In the genomic region with DNA sequence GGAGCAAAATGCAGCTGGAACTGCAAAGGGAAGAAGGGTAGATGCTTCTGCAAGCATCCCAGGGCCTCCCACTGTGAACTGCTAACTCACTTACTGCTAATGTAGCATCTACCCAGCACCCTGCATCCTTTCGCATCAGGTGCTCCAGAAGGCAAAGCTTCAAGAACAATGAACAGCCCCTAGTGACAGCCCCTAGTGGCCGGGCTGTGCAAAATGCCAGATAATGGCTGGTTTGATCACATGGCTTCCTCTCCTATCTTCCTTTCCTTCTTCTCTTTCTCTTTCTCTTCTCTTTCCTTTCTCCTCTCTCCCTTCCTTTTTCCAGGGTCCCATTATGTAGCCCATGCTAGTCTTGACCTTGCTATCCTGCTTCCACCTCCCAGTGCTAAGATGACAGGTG, we compare ENCODE assay signal across 11 mouse cellular contexts. TPM values are rescaled to one million over a fixed set of nuclear protein-coding genes. Genes with fewer than 3 reads are reported as not detected.
DNase-seq lines count a peak whose midpoint lies in the region; ATAC-seq and TF ChIP-seq lines count a peak whose summit lies in the region.
"Had no signal": no experiment of that assay in that cellular context is flagged by ENCODE, and none has a peak within 500 bp of the region (broad histone marks: within the 10 kb centered on the region; RNA-seq: fewer than 3 reads in every experiment).

No protein-coding gene starts in this region.

- H3K4me1 ChIP-seq in hindbrain, embryonic 11.5 days (replicated peaks; ENCODE audit: control insufficient read depth, insufficient read depth, low read length): no peaks in the 10 kb centered on the region
- no peaks in the 10 kb centered on the region for H3K4me1 ChIP-seq in hindbrain, embryonic 14.5 days (replicated peaks; ENCODE audit: control insufficient read depth, insufficient read depth, low read length)
- H3K4me1 ChIP-seq in limb, embryonic 10.5 days: no peaks in the 10 kb centered on the region
- H3K4me1 ChIP-seq: forebrain, embryonic 10.5 days had no signal

- no peaks in the 10 kb centered on the region for H3K27me3 ChIP-seq in hindbrain, embryonic 11.5 days (ENCODE audit: control insufficient read depth, insufficient read depth, low read length)
- H3K27me3 ChIP-seq in hindbrain, embryonic 14.5 days (ENCODE audit: control insufficient read depth, insufficient read depth, low read length): no peaks in the 10 kb centered on the region
- no peaks in the 10 kb centered on the region for H3K27me3 ChIP-seq in Patski
- no peaks in the 10 kb centered on the region for H3K27me3 ChIP-seq in limb, embryonic 10.5 days (ENCODE audit: low read depth, poor library complexity, severe bottlenecking)

- H3K4me3 ChIP-seq in hindbrain, embryonic 11.5 days (ENCODE audit: low read depth, low read length): no peak overlapping the region
- no peak overlapping the region for H3K4me3 ChIP-seq in hindbrain, embryonic 14.5 days (replicated peaks; ENCODE audit: low read length)
- H3K4me3 ChIP-seq in limb, embryonic 10.5 days: no peak overlapping the region
- H3K4me3 ChIP-seq: forebrain, embryonic 10.5 days had no signal

- H3K9ac ChIP-seq in hindbrain, embryonic 11.5 days (ENCODE audit: low read depth, low read length): no peak overlapping the region
- H3K9ac ChIP-seq in hindbrain, embryonic 14.5 days: no peak overlapping the region

- no peak overlapping the region for H3K4me2 ChIP-seq in hindbrain, embryonic 11.5 days (replicated peaks; ENCODE audit: low read depth, low read length)
- H3K4me2 ChIP-seq in hindbrain, embryonic 14.5 days (replicated peaks): no peak overlapping the region

- H3K27ac ChIP-seq in hindbrain, embryonic 11.5 days (ENCODE audit: low read depth, low read length): no peak overlapping the region
- no peak overlapping the region for H3K27ac ChIP-seq in hindbrain, embryonic 14.5 days
- no peak overlapping the region for H3K27ac ChIP-seq in limb, embryonic 10.5 days
- H3K27ac ChIP-seq: forebrain, embryonic 10.5 days had no signal

- in situ Hi-C loops in Patski (cut with MboI; ENCODE audit: low pct_unique_long_range_greater_than_20kb): no loop called here

- ATAC-seq in hindbrain, embryonic 11.5 days (ENCODE audit: low FRiP score): no peak
- ATAC-seq in hindbrain, embryonic 14.5 days (ENCODE audit: low FRiP score): no peak
- ATAC-seq in Patski: no peak
- ATAC-seq in monocyte, adult 5-6 weeks (replicated peaks; ENCODE audit: insufficient number of reproducible peaks, low FRiP score, low TSS enrichment, poor library complexity, severe bottlenecking): no peak
- ATAC-seq: intestine, embryonic 16.5 days had no signal

- 34% methylated on average over 2 of the region's 2 CpGs for WGBS in hindbrain, embryonic 11.5 days
- 28% methylated on average over 2 of the region's 2 CpGs for WGBS in hindbrain, embryonic 14.5 days
- 36% methylated on average over 2 of the region's 2 CpGs for WGBS in limb, embryonic 10.5 days

- peak; percentile 37 for DNase-seq in hindbrain, embryonic 11.5 days (ENCODE audit: low spot score)
- DNase-seq in hindbrain, embryonic 14.5 days (ENCODE audit: low spot score): no peak
- DNase-seq in 416B (ENCODE audit: low read depth) (peak; percentile 42), Patski (ENCODE audit: low read depth, low spot score) (no peak)
- DNase-seq in limb, embryonic 10.5 days (ENCODE audit: low spot score): peak; percentile 31
- no peak for DNase-seq in layer of hippocampus, adult 8-10 months (ENCODE audit: low spot score in 2 of 2)
- DNase-seq in layer of hippocampus, postnatal 25 days (ENCODE audit: extremely low spot score in 1 of 2, low spot score in 1 of 2): no peak
- DNase-seq: spleen, adult 18-20 months had no signal

- no peaks in the 10 kb centered on the region for H3K36me3 ChIP-seq in hindbrain, embryonic 11.5 days (ENCODE audit: control insufficient read depth, insufficient read depth, low read length)
- H3K36me3 ChIP-seq in hindbrain, embryonic 14.5 days (replicated peaks; ENCODE audit: control insufficient read depth, insufficient read depth): no peaks in the 10 kb centered on the region
- no peaks in the 10 kb centered on the region for H3K36me3 ChIP-seq in limb, embryonic 10.5 days
- H3K36me3 ChIP-seq: forebrain, embryonic 10.5 days had no signal

- POLR2A ChIA-PET in Patski (lab: Charles Lee): no interaction called here

- peak; percentile 64 for TF ChIP-seq CTCF in Patski (IDR thresholded peaks at IDR 0.05)

- CTCF ChIA-PET in Patski (lab: Charles Lee): interaction anchor here (1.1 kb wide), 1 partner anchor 258 kb away, joined by 3 read pairs; no protein-coding TSS in a partner anchor

- H3K9me3 ChIP-seq in hindbrain, embryonic 11.5 days (ENCODE audit: control insufficient read depth, low read length): no peaks in the 10 kb centered on the region
- H3K9me3 ChIP-seq in hindbrain, embryonic 14.5 days (ENCODE audit: control insufficient read depth, low read length): no peaks in the 10 kb centered on the region
- H3K9me3 ChIP-seq in limb, embryonic 10.5 days (replicated peaks): no peaks in the 10 kb centered on the region
- H3K9me3 ChIP-seq: forebrain, embryonic 10.5 days had no signal

RNA-seq across cellular contexts. Expression of gene Myh11, which starts 48.6 kb away (rescaled TPM):
- 0.10 and 0.26 TPM in 2 replicates for polyA plus RNA-seq in hindbrain, embryonic 11.5 days (2014; fragmentation: Nextera tagmentation; extraction: Ambion mirVana)
- polyA plus RNA-seq in hindbrain, embryonic 14.5 days (2014; fragmentation: Nextera tagmentation; extraction: Ambion mirVana): 1.2 TPM in 2 replicates
- polyA plus RNA-seq in Patski (2021): 0.04 TPM
- polyA plus RNA-seq in limb, embryonic 10.5 days (2016; fragmentation: Nextera tagmentation; extraction: Ambion mirVana): 0.03 and 0.09 TPM in 2 replicates
- total RNA-seq in layer of hippocampus, adult 8-10 months (2022): 1 to 10 TPM; 3.1 to 7.2 (median 5.2) TPM
- total RNA-seq in monocyte, adult 5-6 weeks (2017): 0.78 TPM in 1 of 3 replicates, not detected in the others
- total RNA-seq in layer of hippocampus, postnatal 25 days (2021): 1 to 10 TPM; 3.8 to 4.9 TPM

Comparison
In these comparisons a context has a peak if more than half of its experiments do, and no peak if none do; other contexts are left out.
1. DNase-seq: peak in hindbrain, embryonic 11.5 days (single experiment), 416B (single experiment) and limb, embryonic 10.5 days (single experiment); none in hindbrain, embryonic 14.5 days (single experiment), Patski (single experiment), layer of hippocampus, adult 8-10 months (0 of 2) and layer of hippocampus, postnatal 25 days (0 of 2).